Mouse (Mus musculus): ENCODE results near the gene Mxd1.

GRCm38 (mm10) chr6:86639180-86640160 is 29.5 kb downstream of the Mxd1 start:
- no peak for TF ChIP-seq CTCF (IDR thresholded peaks at IDR 0.05; ENCODE audit: insufficient read depth, low read length)
- TF ChIP-seq POLR2A (IDR thresholded peaks at IDR 0.05; ENCODE audit: borderline replicate concordance, extremely low read depth, low read depth, low read length) = no peak
